Mouse (Mus musculus): ENCODE measurements around the gene Olfr294. TPM values are rescaled to one million over a fixed set of nuclear protein-coding genes. Genes with fewer than 3 reads are reported as not detected.

Gene Olfr294
- not detected for polyA plus RNA-seq (2014; fragmentation: Illumina TruSeq; extraction: RNeasy Lipid Tissue Mini Kit (QIAGEN cat#74804); ENCODE audit: low read depth, low replicate concordance)

GRCm38 (mm10) chr7:86616543-86616942 lies at the start of gene Olfr294:
TSS of gene Olfr294 (minus strand) at chr7:86616643.

GRCm38 (mm10) chr7:86648761-86649160 lies 32.3 kb upstream of the Olfr294 start, which contains the start of gene Olfr293:
TSS of gene Olfr293 (plus strand) at chr7:86649061.

GRCm38 (mm10) chr7:86583562-86583961 lies 32.9 kb downstream of the Olfr294 start, which contains the start of gene Olfr295:
TSS of gene Olfr295 (plus strand) at chr7:86583862.

Other genes starting within 250 kb of the Olfr294 start
- not detected for gene Olfr305, start 249.7 kb downstream of the Olfr294 start, polyA plus RNA-seq (2014; fragmentation: Illumina TruSeq; extraction: RNeasy Lipid Tissue Mini Kit (QIAGEN cat#74804); ENCODE audit: low read depth, low replicate concordance)
- not detected for gene Olfr304, start 230.0 kb downstream of the Olfr294 start, polyA plus RNA-seq (2014; fragmentation: Illumina TruSeq; extraction: RNeasy Lipid Tissue Mini Kit (QIAGEN cat#74804); ENCODE audit: low read depth, low replicate concordance)
- not detected for gene Olfr303, start 218.9 kb downstream of the Olfr294 start, polyA plus RNA-seq (2014; fragmentation: Illumina TruSeq; extraction: RNeasy Lipid Tissue Mini Kit (QIAGEN cat#74804); ENCODE audit: low read depth, low replicate concordance)
- not detected for gene Olfr301, start 212.8 kb downstream of the Olfr294 start, polyA plus RNA-seq (2014; fragmentation: Illumina TruSeq; extraction: RNeasy Lipid Tissue Mini Kit (QIAGEN cat#74804); ENCODE audit: low read depth, low replicate concordance)
- gene Olfr299, start 156.7 kb downstream of the Olfr294 start, polyA plus RNA-seq (2014; fragmentation: Illumina TruSeq; extraction: RNeasy Lipid Tissue Mini Kit (QIAGEN cat#74804); ENCODE audit: low read depth, low replicate concordance), result not detected
- gene Olfr298, start 124.2 kb downstream of the Olfr294 start, polyA plus RNA-seq (2014; fragmentation: Illumina TruSeq; extraction: RNeasy Lipid Tissue Mini Kit (QIAGEN cat#74804); ENCODE audit: low read depth, low replicate concordance), result not detected
- not detected for gene Olfr297, start 96.7 kb downstream of the Olfr294 start, polyA plus RNA-seq (2014; fragmentation: Illumina TruSeq; extraction: RNeasy Lipid Tissue Mini Kit (QIAGEN cat#74804); ENCODE audit: low read depth, low replicate concordance)
- not detected for gene Olfr295, start 32.8 kb downstream of the Olfr294 start, polyA plus RNA-seq (2014; fragmentation: Illumina TruSeq; extraction: RNeasy Lipid Tissue Mini Kit (QIAGEN cat#74804); ENCODE audit: low read depth, low replicate concordance)
- not detected for gene Olfr293, start 32.4 kb upstream of the Olfr294 start, polyA plus RNA-seq (2014; fragmentation: Illumina TruSeq; extraction: RNeasy Lipid Tissue Mini Kit (QIAGEN cat#74804); ENCODE audit: low read depth, low replicate concordance)
- not detected for gene Olfr292, start 71.7 kb upstream of the Olfr294 start, polyA plus RNA-seq (2014; fragmentation: Illumina TruSeq; extraction: RNeasy Lipid Tissue Mini Kit (QIAGEN cat#74804); ENCODE audit: low read depth, low replicate concordance)
- gene Folh1, start 159.3 kb upstream of the Olfr294 start, polyA plus RNA-seq (2014; fragmentation: Illumina TruSeq; extraction: RNeasy Lipid Tissue Mini Kit (QIAGEN cat#74804); ENCODE audit: low read depth, low replicate concordance), result 15.5 TPM
- not detected for gene Vmn2r77, start 178.4 kb upstream of the Olfr294 start, polyA plus RNA-seq (2014; fragmentation: Illumina TruSeq; extraction: RNeasy Lipid Tissue Mini Kit (QIAGEN cat#74804); ENCODE audit: low read depth, low replicate concordance)

Measured in adrenal gland, adult 10 weeks (tissue).